Mouse (Mus musculus) ES-Bruce4 (cell line): ENCODE results near the gene Slc1a3. TPM values are rescaled to one million over a fixed set of nuclear protein-coding genes. Genes with fewer than 3 reads are reported as not detected.

ENCODE experiments used
- H3K27ac ChIP-seq: 2 replicates; pipeline ENCODE4 v1.5.1; 2012; ENCODE audit warnings: low read length, inconsistent platforms; ENCODE audit not compliant: insufficient read depth
- H3K27me3 ChIP-seq: 2 replicates; pipeline ENCODE4 v1.6.1; 2012; ENCODE audit warnings: mild to moderate bottlenecking, low read length, inconsistent platforms; ENCODE audit not compliant: control insufficient read depth, poor library complexity, insufficient read depth, severe bottlenecking
- H3K36me3 ChIP-seq: 2 replicates; pipeline ENCODE4 v1.6.1; 2012; ENCODE audit warnings: inconsistent platforms, mild to moderate bottlenecking, low read length, moderate library complexity; ENCODE audit not compliant: control insufficient read depth, poor library complexity, insufficient read depth, severe bottlenecking
- H3K4me1 ChIP-seq: one replicate; pipeline ENCODE4 v1.8.1; 2011; ENCODE audit warnings: low read length; ENCODE audit not compliant: control insufficient read depth, insufficient read depth
- H3K4me3 ChIP-seq: 2 replicates; pipeline ENCODE4 v1.5.1; 2011; ENCODE audit warnings: low read depth, mild to moderate bottlenecking, low read length
- H3K9ac ChIP-seq: 2 replicates; pipeline ENCODE4 v1.6.1; 2012; ENCODE audit warnings: low read depth, mild to moderate bottlenecking, inconsistent platforms; ENCODE audit not compliant: poor library complexity, severe bottlenecking
- H3K9me3 ChIP-seq: replicated peaks from 2 replicates; pipeline ENCODE4 v1.6.1; 2012; ENCODE audit warnings: mild to moderate bottlenecking, low read length, inconsistent platforms; ENCODE audit not compliant: control insufficient read depth, poor library complexity, insufficient read depth, severe bottlenecking
- CTCF ChIP-seq: IDR thresholded peaks from one replicate; pipeline ENCODE4 v1.8.1; 2011; ENCODE audit warnings: low read depth, low read length
- EP300 ChIP-seq: IDR thresholded peaks from 2 replicates; pipeline ENCODE4 v1.6.1; 2011; ENCODE audit warnings: low read depth, low read length; ENCODE audit not compliant: insufficient read depth
- POLR2A ChIP-seq: IDR thresholded peaks from one replicate; pipeline ENCODE4 v1.8.1; 2011; ENCODE audit warnings: low read length; ENCODE audit not compliant: insufficient read depth
- polyA plus RNA-seq: library from polyadenylated mRNA; stranded (reverse); fragments of >200 nt; gene quantifications from 2 replicates; pipeline ENCODE4 v1.2.4, GENCODE M21; 2011; ENCODE audit warnings: low read depth; ENCODE audit not compliant: missing spikeins, insufficient read depth, insufficient read length

The Slc1a3 gene
- polyA plus RNA-seq, 1 experiment, result 21.7 TPM

DNA sequence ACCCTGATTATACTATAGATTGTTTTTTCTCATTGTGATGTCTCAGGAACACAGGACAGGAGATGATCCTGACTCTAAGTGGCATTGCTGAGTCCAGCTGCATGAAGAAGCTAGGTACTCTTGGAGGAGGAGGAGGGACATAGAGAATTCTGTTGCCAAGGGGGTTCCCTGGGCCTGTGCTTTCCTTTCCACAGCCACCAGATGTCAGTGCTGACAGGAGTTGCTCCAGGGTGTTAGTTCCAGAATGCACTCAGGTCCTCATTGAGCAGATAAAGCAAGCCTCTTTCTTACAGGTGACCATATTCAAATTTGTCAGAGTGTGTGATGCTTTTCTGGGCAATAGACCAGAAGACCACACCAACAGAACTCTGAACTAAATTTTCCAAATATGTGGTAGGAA, 86.7 kb downstream of the Slc1a3 start:
- no peak for TF ChIP-seq POLR2A
- no peak for TF ChIP-seq EP300
- TF ChIP-seq CTCF, result peak; percentile 51

DNA sequence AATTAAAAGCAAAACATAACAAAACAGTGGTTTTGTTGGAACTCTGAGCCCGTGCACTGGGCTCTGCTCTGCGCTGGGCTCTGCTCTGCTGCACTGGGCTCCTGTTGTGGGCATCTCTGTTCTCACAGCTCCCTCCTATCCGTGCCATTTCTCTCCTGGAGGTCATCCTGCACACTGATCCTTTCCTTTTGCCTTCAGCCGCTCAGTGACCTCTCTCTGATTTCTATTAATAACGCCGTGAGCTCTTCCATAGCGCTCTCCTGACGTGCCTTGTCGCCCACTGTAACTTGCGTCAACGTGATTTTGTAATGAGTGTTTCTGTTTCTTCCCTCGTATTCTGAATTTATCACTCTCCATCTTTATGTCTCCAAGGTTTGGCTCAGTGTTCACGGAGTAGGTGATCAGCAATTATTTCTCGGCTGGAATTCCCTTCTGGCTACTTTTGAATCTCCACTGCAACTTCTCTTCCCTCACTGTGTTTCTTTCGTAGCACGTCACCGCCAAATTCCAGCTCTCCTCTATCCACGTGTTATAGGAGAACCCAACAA, 91.0 kb downstream of the Slc1a3 start:
- no peak overlapping the region for H3K4me3 ChIP-seq
- no peaks in the 10 kb centered on the region for H3K36me3 ChIP-seq
- H3K9ac ChIP-seq, result no peak overlapping the region
- H3K27ac ChIP-seq, result no peak overlapping the region
- no peaks in the 10 kb centered on the region for H3K27me3 ChIP-seq
- no peak for TF ChIP-seq EP300
- no peak for TF ChIP-seq POLR2A
- no peak for TF ChIP-seq CTCF
- H3K4me1 ChIP-seq, result no peaks in the 10 kb centered on the region
- no peaks in the 10 kb centered on the region for H3K9me3 ChIP-seq

More for the DNA sequence above, 86.7 kb downstream of the Slc1a3 start:
- no peaks in the 10 kb centered on the region for H3K36me3 ChIP-seq
- H3K4me3 ChIP-seq, result no peak overlapping the region
- no peak overlapping the region for H3K9ac ChIP-seq
- H3K4me1 ChIP-seq, result no peaks in the 10 kb centered on the region
- H3K27me3 ChIP-seq, result no peaks in the 10 kb centered on the region
- no peak overlapping the region for H3K27ac ChIP-seq
- no peaks in the 10 kb centered on the region for H3K9me3 ChIP-seq

DNA sequence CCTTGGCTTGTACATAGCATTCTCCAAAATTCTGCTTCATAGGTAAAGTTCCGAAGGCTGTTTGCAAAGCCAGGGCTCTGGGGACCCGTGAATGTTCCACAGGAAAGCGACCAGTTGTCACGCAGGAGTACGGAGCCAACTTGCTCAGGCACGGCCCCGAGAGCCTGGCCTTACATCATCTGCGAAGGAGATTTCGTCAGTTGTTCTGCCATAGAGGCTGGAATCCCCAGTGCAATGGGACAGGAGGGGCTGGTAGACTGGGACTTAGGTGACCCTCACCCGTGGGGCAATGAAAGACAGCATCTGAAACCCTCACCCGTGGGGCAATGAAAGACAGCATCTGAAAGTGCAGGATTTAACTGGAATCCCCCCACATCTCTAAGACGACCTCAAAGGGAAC, 94.3 kb downstream of the Slc1a3 start:
- TF ChIP-seq CTCF (no peak), POLR2A (no peak), EP300 (no peak)

DNA sequence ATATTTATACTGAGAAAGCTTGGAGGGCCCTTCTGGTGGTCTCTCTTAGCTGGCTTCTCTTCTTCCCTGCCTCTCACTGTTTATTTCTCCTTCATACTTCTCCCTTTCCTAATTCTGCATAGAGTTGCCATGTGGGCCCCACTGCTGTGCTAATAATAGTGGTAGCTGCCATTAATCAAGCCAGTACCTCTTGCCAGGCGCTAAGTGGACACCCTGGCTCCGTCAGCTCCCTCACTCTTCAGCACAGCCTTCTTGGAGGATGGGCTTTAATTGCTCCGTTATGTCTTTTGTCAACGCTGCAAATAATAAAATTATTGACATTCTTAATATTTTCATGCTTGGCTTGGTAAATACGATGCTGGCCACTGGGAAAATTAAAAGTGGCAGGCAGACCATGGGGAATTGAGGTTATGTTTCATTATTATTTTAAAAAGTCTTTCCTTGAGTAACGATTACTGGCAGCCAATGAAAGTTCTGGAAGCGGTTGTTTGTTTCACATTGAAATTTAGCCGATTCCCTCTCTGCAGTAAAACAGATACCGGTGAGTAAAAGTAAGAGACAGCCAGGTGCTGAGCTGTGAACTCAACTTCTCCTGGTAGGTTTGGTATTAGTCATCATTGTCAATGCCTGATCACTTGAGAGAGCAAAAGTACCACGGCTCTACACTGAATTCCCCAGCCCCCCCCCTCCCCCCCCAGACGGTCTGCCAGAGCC, 94.9 kb downstream of the Slc1a3 start:
- Histone ChIP-seq H3K9ac (no peak overlapping the region), H3K9me3 (no peaks in the 10 kb centered on the region), H3K27ac (no peak overlapping the region), H3K4me1 (no peaks in the 10 kb centered on the region), H3K27me3 (no peaks in the 10 kb centered on the region; the same call in 1 of the 2 replicates), H3K4me3 (no peak overlapping the region), H3K36me3 (no peaks in the 10 kb centered on the region)
- no peak for TF ChIP-seq CTCF
- no peak for TF ChIP-seq POLR2A
- TF ChIP-seq EP300, result no peak

More for the DNA sequence above, 94.3 kb downstream of the Slc1a3 start:
- H3K4me1 ChIP-seq, result no peaks in the 10 kb centered on the region
- H3K9ac ChIP-seq, result no peak overlapping the region
- H3K4me3 ChIP-seq, result no peak overlapping the region
- H3K9me3 ChIP-seq, result no peaks in the 10 kb centered on the region
- H3K27me3 ChIP-seq, result no peaks in the 10 kb centered on the region; the same call in 1 of the 2 replicates
- H3K27ac ChIP-seq, result no peak overlapping the region
- H3K36me3 ChIP-seq, result no peaks in the 10 kb centered on the region

DNA sequence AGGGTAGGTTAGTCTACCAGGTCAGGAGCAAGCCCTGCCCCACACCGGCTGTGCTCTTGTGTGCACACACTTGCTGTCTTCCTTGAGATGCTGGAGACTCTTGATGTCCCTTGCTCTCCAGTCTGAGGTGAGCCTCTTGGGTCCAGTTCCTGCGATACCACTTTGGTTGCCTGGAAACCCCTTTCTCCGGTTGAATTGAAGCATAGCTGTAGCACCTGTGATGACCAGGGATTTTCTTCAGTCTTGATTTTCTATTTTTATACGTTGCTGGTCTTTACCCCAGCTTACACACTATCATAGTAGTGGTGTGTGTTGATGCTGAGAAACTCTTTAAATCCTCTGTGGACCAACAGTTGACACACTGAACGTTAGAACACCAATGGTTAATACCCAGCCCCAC, 95.9 kb downstream of the Slc1a3 start:
- no peaks in the 10 kb centered on the region; the same call in 1 of the 2 replicates for H3K27me3 ChIP-seq
- H3K27ac ChIP-seq, result no peak overlapping the region
- no peak overlapping the region for H3K9ac ChIP-seq
- H3K4me1 ChIP-seq, result no peaks in the 10 kb centered on the region
- H3K9me3 ChIP-seq, result no peaks in the 10 kb centered on the region
- H3K4me3 ChIP-seq, result no peak overlapping the region
- no peaks in the 10 kb centered on the region for H3K36me3 ChIP-seq
- TF ChIP-seq EP300, result no peak
- TF ChIP-seq POLR2A, result no peak
- TF ChIP-seq CTCF, result no peak

DNA sequence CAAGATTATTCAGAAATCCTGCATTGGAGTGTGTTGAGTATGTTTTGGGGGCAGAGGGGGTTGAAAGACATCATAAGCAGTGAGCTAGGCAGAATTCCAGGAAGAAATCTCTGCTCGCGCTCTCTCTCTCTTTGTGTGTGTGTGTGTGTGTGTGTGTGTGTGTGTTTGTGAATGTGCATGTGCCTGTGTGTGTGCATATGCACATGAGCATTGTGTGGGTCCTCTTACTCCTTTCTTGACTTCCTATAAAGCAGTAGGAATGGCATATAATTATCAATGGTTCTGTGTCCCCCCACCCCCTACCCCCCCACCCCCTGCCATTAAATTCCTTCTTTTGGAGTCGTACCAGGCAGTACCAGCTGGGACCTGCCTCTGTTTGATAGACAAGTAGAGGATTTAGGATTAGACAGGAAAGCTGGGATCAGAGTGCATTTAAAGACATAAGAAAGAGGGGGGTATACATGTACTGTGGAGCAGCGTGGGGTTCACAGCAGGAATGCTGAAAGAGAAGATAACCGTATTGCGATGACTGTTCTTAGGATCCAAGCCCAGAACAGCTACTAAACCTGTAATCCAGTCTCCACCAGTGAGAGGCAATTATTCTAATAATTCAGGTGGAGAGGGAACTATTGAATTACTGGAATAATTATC, 104.9 kb downstream of the Slc1a3 start:
- no peak overlapping the region for H3K9ac ChIP-seq
- no peaks in the 10 kb centered on the region for H3K27me3 ChIP-seq
- H3K4me1 ChIP-seq, result no peaks in the 10 kb centered on the region
- no peak overlapping the region for H3K27ac ChIP-seq
- no peaks in the 10 kb centered on the region for H3K36me3 ChIP-seq
- no peaks in the 10 kb centered on the region for H3K9me3 ChIP-seq
- TF ChIP-seq POLR2A (no peak), EP300 (no peak), CTCF (no peak)
- no peak overlapping the region for H3K4me3 ChIP-seq
